Mouse (Mus musculus): Measurements from ENCODE around the gene Paip2b. TPM values are rescaled to one million over a fixed set of nuclear protein-coding genes. Genes with fewer than 3 reads are reported as not detected.
A peak's percentile ranks its signal among the peaks of the same experiment; 100 is the strongest.

Gene Paip2b
- polyA plus RNA-seq, 1 experiment from 2014 or later = 17.8 TPM

DNA sequence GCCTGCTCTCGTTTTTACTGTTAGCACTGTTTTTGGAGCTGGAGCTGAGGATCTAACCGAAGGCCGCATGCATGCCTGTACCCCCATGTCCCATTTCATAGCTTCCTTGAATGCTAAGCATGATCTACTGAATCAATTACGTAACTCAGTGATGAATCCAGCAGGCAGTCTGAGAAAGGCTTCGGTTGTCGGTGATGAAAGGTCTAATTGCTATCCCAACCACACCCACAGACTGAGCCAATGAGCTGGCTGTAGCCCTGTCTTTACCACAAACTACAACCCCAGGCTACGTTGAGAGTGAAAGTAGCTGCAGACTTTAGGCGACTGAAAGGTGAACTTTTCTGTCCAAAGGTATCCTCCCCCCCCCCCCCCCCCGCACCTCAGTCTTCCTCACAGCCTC is 57.4 kb downstream of the Paip2b start:
- Histone ChIP-seq H3K4me1 (replicated peaks; ENCODE audit: control insufficient read depth, insufficient read depth, low read length) (peaks cover 12% of the 10 kb centered on the region), H3K4me2 (ENCODE audit: low read length) (peak overlapping the region; percentile 78), H3K9me3 (ENCODE audit: control insufficient read depth, low read length) (no peaks in the 10 kb centered on the region), H3K27me3 (replicated peaks; ENCODE audit: control insufficient read depth, insufficient read depth, low read length) (no peaks in the 10 kb centered on the region), H3K9ac (ENCODE audit: low read length) (peak overlapping the region; percentile 89; the same call in 1 of the 2 replicates), H3K4me3 (ENCODE audit: low read depth, low read length) (0 out of 2 replicates have a peak overlapping the region, but pooled peaks have one; percentile 84), H3K27ac (ENCODE audit: low read depth) (no peak overlapping the region), H3K36me3 (ENCODE audit: control insufficient read depth, insufficient read depth, low read length) (peaks cover 38% of the 10 kb centered on the region)
- ATAC-seq (replicated peaks; ENCODE audit: low FRiP score, low TSS enrichment, low read depth) (no peak), DNase-seq (ENCODE audit: low spot score) (no peak)
- 61% methylated on average over 8 of the region's 9 CpGs for WGBS

DNA sequence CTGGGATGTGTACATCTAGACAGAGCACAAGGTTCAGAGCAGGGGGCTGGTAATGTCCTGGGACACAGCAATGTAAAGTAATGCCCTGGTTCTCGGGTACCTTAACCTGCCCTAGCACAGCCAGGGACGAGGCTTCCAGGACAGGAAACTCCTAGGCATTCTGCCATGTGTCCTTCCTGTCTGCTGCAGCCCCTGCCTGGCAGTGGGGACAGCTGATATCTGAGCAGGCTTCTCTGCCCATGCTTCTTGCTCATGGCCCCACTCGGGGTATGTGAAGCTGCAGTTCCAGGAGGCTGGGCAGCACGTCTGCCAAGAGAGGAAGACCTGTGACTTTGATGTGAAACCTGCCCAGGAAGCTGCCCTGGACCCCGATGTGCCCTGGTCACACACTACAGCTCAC is 63.1 kb downstream of the Paip2b start:
- Histone ChIP-seq H3K4me1 (replicated peaks; ENCODE audit: control insufficient read depth, insufficient read depth, low read length) (no peaks in the 10 kb centered on the region), H3K9me3 (ENCODE audit: control insufficient read depth, low read length) (no peaks in the 10 kb centered on the region), H3K4me2 (ENCODE audit: low read length) (no peak overlapping the region), H3K9ac (ENCODE audit: low read length) (no peak overlapping the region), H3K4me3 (ENCODE audit: low read depth, low read length) (no peak overlapping the region), H3K27ac (ENCODE audit: low read depth) (no peak overlapping the region), H3K27me3 (replicated peaks; ENCODE audit: control insufficient read depth, insufficient read depth, low read length) (peaks cover 4% of the 10 kb centered on the region; the same call in 1 of the 2 replicates), H3K36me3 (ENCODE audit: control insufficient read depth, insufficient read depth, low read length) (peaks cover 38% of the 10 kb centered on the region)
- no peak for DNase-seq (ENCODE audit: low spot score)
- ATAC-seq (replicated peaks; ENCODE audit: low FRiP score, low TSS enrichment, low read depth) = no peak
- WGBS = 81% methylated on average over 5 of the region's 5 CpGs

DNA sequence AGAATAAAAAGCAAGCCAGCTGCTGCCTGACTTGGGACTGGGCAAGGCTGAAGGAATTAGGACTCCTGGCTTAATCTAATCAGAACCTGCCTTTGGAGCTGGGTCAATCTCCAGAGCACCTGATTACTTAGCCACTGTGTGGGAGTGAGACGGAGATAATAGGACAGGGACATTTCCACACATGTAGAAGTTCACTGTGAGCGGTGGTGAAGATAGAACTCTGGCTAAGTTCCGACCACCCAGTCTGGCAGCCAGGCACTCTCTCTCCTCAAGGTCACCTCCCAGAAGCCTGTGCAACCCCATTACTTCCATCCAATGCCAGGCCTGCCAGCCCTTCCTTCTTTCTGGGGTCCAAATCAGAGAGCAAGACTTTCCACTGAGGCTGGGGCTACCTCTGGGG is 64.6 kb downstream of the Paip2b start:
- Histone ChIP-seq H3K4me2 (ENCODE audit: low read length) (no peak overlapping the region), H3K9me3 (ENCODE audit: control insufficient read depth, low read length) (no peaks in the 10 kb centered on the region), H3K9ac (ENCODE audit: low read length) (no peak overlapping the region), H3K27me3 (replicated peaks; ENCODE audit: control insufficient read depth, insufficient read depth, low read length) (peaks cover 14% of the 10 kb centered on the region), H3K27ac (ENCODE audit: low read depth) (no peak overlapping the region), H3K36me3 (ENCODE audit: control insufficient read depth, insufficient read depth, low read length) (peaks cover 23% of the 10 kb centered on the region), H3K4me3 (ENCODE audit: low read depth, low read length) (no peak overlapping the region), H3K4me1 (replicated peaks; ENCODE audit: control insufficient read depth, insufficient read depth, low read length) (peaks cover 7% of the 10 kb centered on the region; the same call in 1 of the 2 replicates)
- WGBS = 84% methylated on average over 3 of the region's 3 CpGs
- DNase-seq (ENCODE audit: low spot score) (no peak), ATAC-seq (replicated peaks; ENCODE audit: low FRiP score, low TSS enrichment, low read depth) (no peak)

DNA sequence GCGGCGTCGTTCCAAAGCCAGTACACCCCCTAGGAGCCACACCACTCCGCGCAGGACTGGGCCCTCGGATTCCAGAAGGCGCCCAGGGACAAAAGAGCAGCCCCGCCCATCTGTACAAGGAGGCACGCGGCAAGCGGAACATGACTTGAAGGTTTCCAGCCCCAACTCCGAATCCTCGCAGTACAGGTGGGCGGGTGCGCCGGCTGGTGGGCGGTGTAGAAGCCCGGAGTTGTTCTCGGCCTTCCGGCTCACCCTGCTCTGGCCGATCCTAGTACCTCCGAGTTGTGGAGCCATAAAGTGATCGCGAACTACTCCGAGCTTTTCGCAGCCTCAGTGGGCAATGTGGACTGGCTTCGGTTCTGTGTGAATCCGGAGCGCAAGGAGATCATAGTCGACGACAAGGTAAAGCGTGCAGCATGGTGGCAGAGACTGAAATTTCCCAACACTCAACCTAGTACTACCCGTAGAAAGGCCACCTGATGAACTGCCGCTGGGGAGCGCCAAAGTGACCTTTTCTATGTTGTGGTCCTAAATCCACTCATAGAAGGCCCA is 68.6 kb downstream of the Paip2b start:
- ATAC-seq (replicated peaks; ENCODE audit: low FRiP score, low TSS enrichment, low read depth) (peak; percentile 76), DNase-seq (ENCODE audit: low spot score) (peak; percentile 66)
- Histone ChIP-seq H3K9ac (ENCODE audit: low read length) (no peak overlapping the region), H3K9me3 (ENCODE audit: control insufficient read depth, low read length) (no peaks in the 10 kb centered on the region), H3K4me3 (ENCODE audit: low read depth, low read length) (peak overlapping the region; percentile 25), H3K4me2 (ENCODE audit: low read length) (peak overlapping the region; percentile 56), H3K27ac (ENCODE audit: low read depth) (no peak overlapping the region), H3K36me3 (ENCODE audit: control insufficient read depth, insufficient read depth, low read length) (no peaks in the 10 kb centered on the region), H3K4me1 (replicated peaks; ENCODE audit: control insufficient read depth, insufficient read depth, low read length) (peaks cover 7% of the 10 kb centered on the region; the same call in 1 of the 2 replicates), H3K27me3 (replicated peaks; ENCODE audit: control insufficient read depth, insufficient read depth, low read length) (peaks cover 47% of the 10 kb centered on the region)
- 1% methylated on average over 35 of the region's 35 CpGs for WGBS

DNA sequence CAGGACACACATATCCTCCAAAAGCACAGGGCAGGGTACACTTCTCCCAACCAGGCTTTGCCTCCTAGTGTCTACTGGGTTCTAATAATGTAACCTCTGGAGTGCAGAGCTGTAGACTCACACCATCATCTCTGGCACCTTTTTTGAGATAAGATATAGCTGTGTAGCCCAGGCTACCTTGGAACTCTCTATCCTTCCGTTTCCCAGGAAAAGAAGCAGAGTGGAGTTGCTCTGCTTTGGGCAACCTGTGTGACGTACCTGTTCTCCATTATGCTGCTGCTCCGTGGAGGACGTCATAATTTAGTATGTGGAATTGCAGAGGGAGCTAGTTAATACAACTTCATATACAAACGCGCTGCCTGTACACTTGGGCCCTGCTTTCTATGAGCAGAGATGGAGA is 69.2 kb downstream of the Paip2b start, which contains the start of gene Ankrd53:
TSS of gene Ankrd53 (plus strand) at position 301 of the 400 bp plus-strand sequence.
- Histone ChIP-seq H3K4me3 (ENCODE audit: low read depth, low read length) (peak within 1 kb of the TSS; percentile 25), H3K27me3 (replicated peaks; ENCODE audit: control insufficient read depth, insufficient read depth, low read length) (peaks cover 53% of the 10 kb centered on the region), H3K27ac (ENCODE audit: low read depth) (no peak within 1 kb of the TSS), H3K9ac (ENCODE audit: low read length) (no peak within 1 kb of the TSS), H3K9me3 (ENCODE audit: control insufficient read depth, low read length) (no peaks in the 10 kb centered on the region), H3K36me3 (ENCODE audit: control insufficient read depth, insufficient read depth, low read length) (no peaks in the 10 kb centered on the region), H3K4me2 (ENCODE audit: low read length) (peak within 1 kb of the TSS; percentile 56), H3K4me1 (replicated peaks; ENCODE audit: control insufficient read depth, insufficient read depth, low read length) (peaks cover 7% of the 10 kb centered on the region; the same call in 1 of the 2 replicates)
- DNase-seq (ENCODE audit: low spot score) (no peak), ATAC-seq (replicated peaks; ENCODE audit: low FRiP score, low TSS enrichment, low read depth) (0 out of 2 replicates have a peak, but pooled peaks have one; percentile 2)
- 28% methylated on average over 6 of the region's 6 CpGs for WGBS

DNA sequence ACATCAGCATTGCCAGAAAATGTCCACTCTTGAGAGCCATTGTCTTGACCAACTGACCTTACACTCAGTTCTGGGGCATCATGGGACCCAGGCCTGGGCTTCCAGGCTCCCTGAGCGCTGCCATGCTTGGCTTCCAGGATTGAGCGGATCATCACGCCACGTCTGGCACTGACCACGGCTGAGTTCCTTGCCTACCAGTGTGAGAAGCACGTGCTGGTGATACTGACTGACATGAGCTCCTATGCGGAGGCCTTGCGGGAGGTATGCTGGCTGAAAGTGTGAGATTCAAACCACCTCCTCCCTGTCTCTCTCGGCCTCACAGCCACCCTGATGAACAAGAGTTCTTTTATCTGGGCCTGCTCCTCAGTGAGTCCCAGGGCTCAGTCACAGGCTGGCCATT is 75.5 kb downstream of the Paip2b start:
- Histone ChIP-seq H3K9ac (ENCODE audit: low read length) (no peak overlapping the region), H3K4me3 (ENCODE audit: low read depth, low read length) (no peak overlapping the region), H3K36me3 (ENCODE audit: control insufficient read depth, insufficient read depth, low read length) (no peaks in the 10 kb centered on the region), H3K27me3 (replicated peaks; ENCODE audit: control insufficient read depth, insufficient read depth, low read length) (peaks cover 49% of the 10 kb centered on the region), H3K9me3 (ENCODE audit: control insufficient read depth, low read length) (no peaks in the 10 kb centered on the region), H3K4me1 (replicated peaks; ENCODE audit: control insufficient read depth, insufficient read depth, low read length) (no peaks in the 10 kb centered on the region), H3K27ac (ENCODE audit: low read depth) (no peak overlapping the region), H3K4me2 (ENCODE audit: low read length) (no peak overlapping the region)
- DNase-seq (ENCODE audit: low spot score) (no peak), ATAC-seq (replicated peaks; ENCODE audit: low FRiP score, low TSS enrichment, low read depth) (no peak)
- WGBS = 69% methylated on average over 9 of the region's 9 CpGs

Other genes starting within 250 kb of the Paip2b start
- not detected in 2 replicates for gene Clec4f, start 175.6 kb downstream of the Paip2b start, polyA plus RNA-seq (2014; fragmentation: Nextera tagmentation; extraction: Ambion mirVana)
- gene Cd207, start 153.9 kb downstream of the Paip2b start, polyA plus RNA-seq (2014; fragmentation: Nextera tagmentation; extraction: Ambion mirVana) = not detected in 2 replicates
- not detected in 2 replicates for gene Vax2, start 120.5 kb downstream of the Paip2b start, polyA plus RNA-seq (2014; fragmentation: Nextera tagmentation; extraction: Ambion mirVana)
- gene Atp6v1b1, start 88.8 kb downstream of the Paip2b start, polyA plus RNA-seq (2014; fragmentation: Nextera tagmentation; extraction: Ambion mirVana) = not detected in 2 replicates
- gene Ankrd53, start 69.1 kb downstream of the Paip2b start, polyA plus RNA-seq (2014; fragmentation: Nextera tagmentation; extraction: Ambion mirVana) = not detected in 2 replicates
- gene Tex261, start 55.9 kb downstream of the Paip2b start, polyA plus RNA-seq (2014; fragmentation: Nextera tagmentation; extraction: Ambion mirVana) = 71.1 and 79.3 TPM in 2 replicates
- gene Nagk, start 36.8 kb downstream of the Paip2b start, polyA plus RNA-seq (2014; fragmentation: Nextera tagmentation; extraction: Ambion mirVana) = 59.9 and 69.9 TPM in 2 replicates
- 65.0 and 66.8 TPM in 2 replicates for gene Zfp638, start 35.4 kb upstream of the Paip2b start, polyA plus RNA-seq (2014; fragmentation: Nextera tagmentation; extraction: Ambion mirVana)
- gene Dysf, start 176.8 kb upstream of the Paip2b start, polyA plus RNA-seq (2014; fragmentation: Nextera tagmentation; extraction: Ambion mirVana) = 10.8 and 11.1 TPM in 2 replicates

Measured in intestine, embryonic 14.5 days (tissue).